Mouse (Mus musculus): Measurements from ENCODE around the gene Fbxw22. TPM values are rescaled to one million over a fixed set of nuclear protein-coding genes. Genes with fewer than 3 reads are reported as not detected.
"Not testable (repeated sequence)": the region's sequence is repeated elsewhere in the genome, so short reads cannot be mapped to it uniquely, and the experiment has no call there.

Fbxw22 gene
- total RNA-seq (2021) (not detected), polyA plus RNA-seq (2012; rRNA removed) (not detected in 2 replicates)
- long read RNA-seq: 0 reads

DNA sequence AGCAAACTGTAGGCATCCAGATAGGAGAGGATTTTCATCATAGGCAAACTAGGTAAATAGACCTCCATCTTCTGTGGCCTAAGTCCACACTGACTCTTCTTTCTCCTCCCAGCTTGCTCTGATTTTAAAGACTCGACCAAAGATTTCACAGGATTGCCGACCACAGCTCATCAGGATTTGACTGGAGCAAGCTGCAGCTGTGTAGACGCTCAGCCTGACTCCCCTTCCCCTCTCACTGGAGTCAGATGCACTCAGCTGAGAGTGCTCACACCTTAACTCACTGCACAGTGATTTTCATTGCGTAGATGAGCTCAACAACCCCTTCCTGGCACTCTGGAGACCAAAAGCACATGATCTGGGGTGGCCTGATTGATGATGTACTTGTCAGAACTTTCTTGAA lies at the start of gene Fbxw22:
Gene Fbxw22, minus strand, starts transcription at position 101 of the 400 bp plus-strand sequence.
- not testable (repeated sequence) for DNase-seq

DNA sequence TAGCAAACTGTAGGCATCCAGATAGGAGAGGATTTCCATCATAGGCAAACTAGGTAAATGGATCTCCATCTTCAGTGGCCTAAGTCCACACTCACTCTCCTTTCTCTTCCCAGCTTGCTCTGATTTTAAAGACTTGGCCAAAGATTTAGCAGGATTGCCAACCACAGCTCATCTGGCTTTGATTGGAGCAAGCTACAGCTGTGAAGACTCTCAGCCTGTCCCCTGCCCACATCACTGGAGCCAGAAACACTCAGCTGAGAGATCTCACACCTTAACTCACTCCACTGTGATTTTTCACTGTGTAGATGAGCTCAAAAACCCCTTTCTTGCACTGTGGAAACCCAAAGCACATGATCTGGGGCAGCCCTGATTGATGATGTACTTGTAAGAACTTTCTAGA lies 44.9 kb upstream of the Fbxw22 start, which contains the start of gene Fbxw16:
Gene Fbxw16, minus strand, starts transcription at position 101 of the 400 bp plus-strand sequence.
- no peak for DNase-seq

DNA sequence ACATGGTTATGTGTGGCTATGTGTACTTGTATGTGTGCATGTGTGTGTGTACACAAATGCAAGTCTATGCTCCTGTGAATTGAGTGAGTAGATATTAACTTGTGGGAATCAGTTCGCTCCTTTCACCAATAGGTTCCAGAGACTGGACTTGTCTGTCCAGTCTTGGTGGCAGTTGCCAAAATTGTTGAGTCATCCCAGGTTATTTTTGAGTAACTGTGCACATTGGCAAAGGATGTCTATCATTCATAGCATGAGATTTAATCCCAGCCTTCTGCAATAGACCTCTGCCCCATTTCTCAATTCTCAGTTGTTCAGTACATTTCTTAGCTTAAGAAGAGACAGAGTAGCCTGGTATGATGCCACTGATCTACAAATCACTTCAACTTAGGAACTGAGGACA lies 28.9 kb upstream of the Fbxw22 start:
- DNase-seq: peak; percentile 38

DNA sequence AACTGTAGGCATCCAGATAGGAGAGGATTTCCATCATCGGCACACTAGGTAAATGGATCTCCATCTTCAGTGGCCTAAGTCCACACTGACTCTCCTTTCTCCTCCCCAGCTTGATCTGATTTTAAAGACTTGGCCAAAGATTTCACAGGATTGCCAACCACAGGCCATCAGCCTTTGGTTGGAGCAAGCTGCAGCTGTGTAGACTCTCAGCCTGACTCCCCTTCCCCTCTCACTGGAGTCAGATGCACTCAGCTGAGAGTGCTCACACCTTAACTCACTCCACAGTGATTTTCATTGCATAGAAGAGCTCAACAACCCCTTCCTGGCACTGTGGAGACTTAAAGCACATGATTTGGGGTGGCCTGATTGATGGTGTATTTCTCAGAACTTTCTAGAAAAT lies 64.5 kb downstream of the Fbxw22 start, which contains the start of gene Fbxw28:
Gene Fbxw28, minus strand, starts transcription at position 101 of the 400 bp plus-strand sequence.
- not testable (repeated sequence) for DNase-seq

Other genes with a start within 250 kb of the Fbxw22 start
- not detected for gene Fbxw21, start 242.3 kb downstream of the Fbxw22 start, total RNA-seq (2021)
- gene Fbxw21, start 242.3 kb downstream of the Fbxw22 start, polyA plus RNA-seq (2012; rRNA removed): not detected in 2 replicates
- gene Fbxw13, start 208.3 kb downstream of the Fbxw22 start, total RNA-seq (2021): not detected
- gene Fbxw13, start 208.3 kb downstream of the Fbxw22 start, polyA plus RNA-seq (2012; rRNA removed): not detected in 2 replicates
- not detected for gene Fbxw20, start 169.5 kb downstream of the Fbxw22 start, total RNA-seq (2021)
- gene Fbxw20, start 169.5 kb downstream of the Fbxw22 start, polyA plus RNA-seq (2012; rRNA removed): not detected in 2 replicates
- gene Fbxw14, start 116.6 kb downstream of the Fbxw22 start, total RNA-seq (2021): not detected
- not detected in 2 replicates for gene Fbxw14, start 116.6 kb downstream of the Fbxw22 start, polyA plus RNA-seq (2012; rRNA removed)
- not detected for gene Fbxw28, start 64.6 kb downstream of the Fbxw22 start, total RNA-seq (2021)
- not detected in 2 replicates for gene Fbxw28, start 64.6 kb downstream of the Fbxw22 start, polyA plus RNA-seq (2012; rRNA removed)
- gene Fbxw16, start 44.8 kb upstream of the Fbxw22 start, total RNA-seq (2021): not detected
- not detected in 2 replicates for gene Fbxw16, start 44.8 kb upstream of the Fbxw22 start, polyA plus RNA-seq (2012; rRNA removed)
- gene Fbxw19, start 91.6 kb upstream of the Fbxw22 start, total RNA-seq (2021): not detected
- gene Fbxw19, start 91.6 kb upstream of the Fbxw22 start, polyA plus RNA-seq (2012; rRNA removed): not detected in 2 replicates
- gene Fbxw15, start 164.0 kb upstream of the Fbxw22 start, total RNA-seq (2021): not detected
- not detected in 2 replicates for gene Fbxw15, start 164.0 kb upstream of the Fbxw22 start, polyA plus RNA-seq (2012; rRNA removed)
- not detected for gene Fbxw24, start 221.8 kb upstream of the Fbxw22 start, total RNA-seq (2021)
- gene Fbxw24, start 221.8 kb upstream of the Fbxw22 start, polyA plus RNA-seq (2012; rRNA removed): not detected in 2 replicates

Measured in adrenal gland, adult 2 months (tissue).